Mouse (Mus musculus) C2C12 (cell line): ENCODE measurements around the gene Pard3.

Source experiments
- CTCF ChIP-seq: IDR thresholded peaks from one replicate; pipeline ENCODE4 v1.5.1; 2011; ENCODE audit not compliant: control insufficient read depth, insufficient read depth, insufficient read length
- FOSL1 ChIP-seq: IDR thresholded peaks from one replicate; pipeline ENCODE4 v1.8.0; 2011; ENCODE audit warnings: mild to moderate bottlenecking, low read length; ENCODE audit not compliant: poor library complexity, insufficient read depth, severe bottlenecking
- MAX ChIP-seq: IDR thresholded peaks from one replicate; pipeline ENCODE4 v1.6.1; 2011; ENCODE audit warnings: mild to moderate bottlenecking, control low read depth
- USF1 ChIP-seq: IDR thresholded peaks from one replicate; pipeline ENCODE4 v1.6.1; 2011; ENCODE audit warnings: low read depth, mild to moderate bottlenecking, control low read depth, moderate library complexity

DNA sequence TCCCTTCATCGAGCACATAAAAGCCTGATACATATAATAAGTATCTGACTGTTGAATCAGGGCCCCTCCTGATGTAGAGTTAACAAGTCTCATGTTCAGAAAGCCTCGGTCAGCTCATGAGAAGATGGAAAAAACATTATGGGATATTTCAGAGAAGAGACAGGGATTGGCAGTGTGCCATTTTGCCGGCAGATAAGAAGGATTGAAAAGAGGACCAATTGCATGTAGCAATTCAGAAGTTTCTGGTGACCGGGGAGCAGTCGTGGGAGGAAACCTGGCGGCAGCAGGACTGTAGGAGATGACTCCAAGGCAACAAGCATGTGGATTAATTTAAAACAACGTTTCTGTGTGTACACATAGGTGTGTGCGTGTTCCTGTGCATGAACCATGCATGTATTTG is 93.4 kb downstream of the Pard3 start:
- TF ChIP-seq CTCF = no peak
- TF ChIP-seq USF1 = no peak
- TF ChIP-seq MAX = no peak
- TF ChIP-seq FOSL1 = no peak
